Mouse (Mus musculus): ENCODE measurements around the gene Micall2.

- TF ChIP-seq CTCF (IDR thresholded peaks at IDR 0.05; ENCODE audit: borderline replicate concordance, extremely low read depth, insufficient read depth, insufficient read length), result no peak
- TF ChIP-seq POLR2A (IDR thresholded peaks at IDR 0.05; ENCODE audit: borderline replicate concordance, extremely low read depth, insufficient read depth, insufficient read length, poor library complexity, severe bottlenecking), result no peak
These were observed 32.1 kb upstream of the Micall2 start for GRCm38 (mm10) chr5:139768216-139768615.
